Mouse (Mus musculus) 3134 (cell line): ENCODE results near the gene C1qtnf3.

Experiments used
- DNase-seq: peaks from one replicate; pipeline ENCODE4 v3.0.0-alpha.2; 2011; ENCODE audit warnings: low spot score; ENCODE audit not compliant: insufficient read length; ENCODE audit errors: extremely low read depth

C1qtnf3 gene

GRCm38 (mm10) chr15:11026801-11027561, 74.8 kb downstream of the C1qtnf3 start:
- DNase-seq, result no peak
